Comparison of ENCODE assay signal across 10 mouse cellular contexts in genomic region chr4:45654804-45655155, GRCm38 (mm10).
DNase-seq lines count a peak whose midpoint lies in the region; ATAC-seq and TF ChIP-seq lines count a peak whose summit lies in the region.
"Had no signal": no experiment of that assay in that cellular context is flagged by ENCODE, and none has a peak within 500 bp of the region (broad histone marks: within the 10 kb centered on the region; RNA-seq: fewer than 3 reads in every experiment).

No protein-coding gene starts in this region.

- DNase-seq in kidney, postnatal 0 days (ENCODE audit: low spot score), result no peak
- DNase-seq in kidney, adult 11 months, result no peak
- no peak for DNase-seq in adrenal gland, postnatal 14 days
- no peak for DNase-seq in thymus, postnatal 0 days (ENCODE audit: low spot score)
- DNase-seq in T-cell, adult 2 months (ENCODE audit: low spot score), result no peak
- DNase-seq: spleen, adult 18-20 months had no signal

- H3K36me3 ChIP-seq in kidney, postnatal 0 days (ENCODE audit: insufficient read depth, low read length), result no peaks in the 10 kb centered on the region
- no peaks in the 10 kb centered on the region for H3K36me3 ChIP-seq in embryonic facial prominence, embryonic 15.5 days
- no peaks in the 10 kb centered on the region for H3K36me3 ChIP-seq in hindbrain, embryonic 13.5 days
- H3K36me3 ChIP-seq in midbrain, embryonic 16.5 days (ENCODE audit: control insufficient read depth, insufficient read depth, low read length), result no peaks in the 10 kb centered on the region
- H3K36me3 ChIP-seq: G1E had no signal

- H3K4me1 ChIP-seq in kidney, postnatal 0 days (replicated peaks; ENCODE audit: insufficient read depth, low read length), result no peaks in the 10 kb centered on the region
- peaks cover 14% of the 10 kb centered on the region; the same call in 1 of the 2 replicates for H3K4me1 ChIP-seq in embryonic facial prominence, embryonic 15.5 days
- peaks cover 26% of the 10 kb centered on the region for H3K4me1 ChIP-seq in hindbrain, embryonic 13.5 days (replicated peaks)
- H3K4me1 ChIP-seq in midbrain, embryonic 16.5 days (ENCODE audit: control insufficient read depth, insufficient read depth, low read length), result peaks cover 8% of the 10 kb centered on the region

- H3K9ac ChIP-seq in kidney, postnatal 0 days (ENCODE audit: low read depth, low read length), result no peak overlapping the region
- no peak overlapping the region for H3K9ac ChIP-seq in embryonic facial prominence, embryonic 15.5 days
- no peak overlapping the region for H3K9ac ChIP-seq in hindbrain, embryonic 13.5 days
- no peak overlapping the region for H3K9ac ChIP-seq in midbrain, embryonic 16.5 days (ENCODE audit: low read depth, low read length)

- H3K27ac ChIP-seq in kidney, postnatal 0 days, result no peak overlapping the region
- H3K27ac ChIP-seq in embryonic facial prominence, embryonic 15.5 days (replicated peaks), result no peak overlapping the region
- H3K27ac ChIP-seq in hindbrain, embryonic 13.5 days, result peak overlapping the region; percentile 1; the same call in 1 of the 2 replicates
- H3K27ac ChIP-seq in midbrain, embryonic 16.5 days (ENCODE audit: low read length), result no peak overlapping the region

- no peak overlapping the region for H3K4me3 ChIP-seq in kidney, postnatal 0 days (replicated peaks; ENCODE audit: low read depth, low read length)
- no peak overlapping the region for H3K4me3 ChIP-seq in embryonic facial prominence, embryonic 15.5 days (replicated peaks)
- 0 out of 2 replicates have a peak overlapping the region, but pooled peaks have one; percentile 5 for H3K4me3 ChIP-seq in hindbrain, embryonic 13.5 days
- no peak overlapping the region for H3K4me3 ChIP-seq in midbrain, embryonic 16.5 days (ENCODE audit: low read depth, low read length)

- no peaks in the 10 kb centered on the region for H3K9me3 ChIP-seq in kidney, postnatal 0 days (replicated peaks; ENCODE audit: low read length)
- H3K9me3 ChIP-seq in embryonic facial prominence, embryonic 15.5 days (replicated peaks), result no peaks in the 10 kb centered on the region
- H3K9me3 ChIP-seq in hindbrain, embryonic 13.5 days, result no peaks in the 10 kb centered on the region
- no peaks in the 10 kb centered on the region for H3K9me3 ChIP-seq in midbrain, embryonic 16.5 days (replicated peaks; ENCODE audit: control insufficient read depth, low read length, poor library complexity, severe bottlenecking)
- H3K9me3 ChIP-seq: G1E had no signal

- no peak for TF ChIP-seq CTCF in kidney, postnatal 0 days (IDR thresholded peaks at IDR 0.05; ENCODE audit: low read depth)

- H3K27me3 ChIP-seq in kidney, postnatal 0 days (ENCODE audit: insufficient read depth, low read length), result no peaks in the 10 kb centered on the region
- H3K27me3 ChIP-seq in embryonic facial prominence, embryonic 15.5 days, result no peaks in the 10 kb centered on the region
- no peaks in the 10 kb centered on the region for H3K27me3 ChIP-seq in hindbrain, embryonic 13.5 days
- H3K27me3 ChIP-seq in midbrain, embryonic 16.5 days (ENCODE audit: control insufficient read depth, insufficient read depth, low read depth, low read length), result no peaks in the 10 kb centered on the region

- peak overlapping the region; percentile 31 for H3K4me2 ChIP-seq in kidney, postnatal 0 days (ENCODE audit: low read length)
- H3K4me2 ChIP-seq in embryonic facial prominence, embryonic 15.5 days (replicated peaks), result peak overlapping the region; percentile 33
- peak overlapping the region; percentile 39 for H3K4me2 ChIP-seq in hindbrain, embryonic 13.5 days
- H3K4me2 ChIP-seq in midbrain, embryonic 16.5 days (ENCODE audit: low read length), result peak overlapping the region; percentile 18

- WGBS in kidney, postnatal 0 days, result 28% methylated on average over 4 of the region's 4 CpGs
- WGBS in embryonic facial prominence, embryonic 15.5 days, result 15% methylated on average over 4 of the region's 4 CpGs
- WGBS in hindbrain, embryonic 13.5 days, result 6% methylated on average over 4 of the region's 4 CpGs
- WGBS in midbrain, embryonic 16.5 days, result 8% methylated on average over 4 of the region's 4 CpGs

- ATAC-seq in kidney, postnatal 0 days (replicated peaks; ENCODE audit: low FRiP score, low read depth), result no peak
- ATAC-seq in embryonic facial prominence, embryonic 15.5 days (ENCODE audit: insufficient number of reproducible peaks, low FRiP score, low TSS enrichment, low read depth), result no peak
- no peak for ATAC-seq in hindbrain, embryonic 13.5 days (ENCODE audit: low FRiP score)
- ATAC-seq in midbrain, embryonic 16.5 days, result no peak
